ENCODE assay signal across 34 mouse cellular contexts in genomic region chr2:104663372-104664100, GRCm38 (mm10). TPM values are rescaled to one million over a fixed set of nuclear protein-coding genes. Genes with fewer than 3 reads are reported as not detected.
DNase-seq lines count a peak whose midpoint lies in the region; ATAC-seq and TF ChIP-seq lines count a peak whose summit lies in the region.
"Had no signal": no experiment of that assay in that cellular context is flagged by ENCODE, and none has a peak within 500 bp of the region (broad histone marks: within the 10 kb centered on the region; RNA-seq: fewer than 3 reads in every experiment).

No protein-coding gene starts in this region.

- H3K4me3 ChIP-seq in kidney, adult 2 months (ENCODE audit: insufficient read depth, low read depth, low read length) = no peak overlapping the region
- H3K4me3 ChIP-seq in liver, embryonic 11.5 days (ENCODE audit: low read depth, low read length) = no peak overlapping the region
- H3K4me3 ChIP-seq in liver, postnatal 0 days (ENCODE audit: low read depth, low read length) = no peak overlapping the region
- H3K4me3 ChIP-seq in forebrain, embryonic 12.5 days (replicated peaks) = no peak overlapping the region
- H3K4me3 ChIP-seq: embryonic facial prominence, embryonic 13.5 days; erythroblast, embryonic 14.5 days; heart, embryonic 10.5 days; hindbrain, embryonic 15.5 days; limb, embryonic 13.5 days; lung, embryonic 15.5 days had no signal

- no peak for TF ChIP-seq POLR2A in kidney, adult 2 months (IDR thresholded peaks at IDR 0.05; ENCODE audit: low read depth, low read length)

- H3K4me1 ChIP-seq in kidney, adult 2 months (ENCODE audit: control insufficient read depth, insufficient read depth, low read length) = peaks cover 17% of the 10 kb centered on the region
- no peaks in the 10 kb centered on the region for H3K4me1 ChIP-seq in liver, embryonic 11.5 days (replicated peaks; ENCODE audit: control insufficient read depth, insufficient read depth, low read length)
- H3K4me1 ChIP-seq in liver, postnatal 0 days (ENCODE audit: insufficient read depth) = peaks cover 8% of the 10 kb centered on the region
- no peaks in the 10 kb centered on the region for H3K4me1 ChIP-seq in forebrain, embryonic 12.5 days
- H3K4me1 ChIP-seq: embryonic facial prominence, embryonic 13.5 days; heart, embryonic 10.5 days; hindbrain, embryonic 15.5 days; limb, embryonic 13.5 days; lung, embryonic 15.5 days had no signal

- peak overlapping the region; percentile 89 for H3K27ac ChIP-seq in kidney, adult 2 months (ENCODE audit: insufficient read depth, low read depth, low read length)
- H3K27ac ChIP-seq in liver, embryonic 11.5 days (ENCODE audit: low read depth, low read length) = 0 out of 2 replicates have a peak overlapping the region, but pooled peaks have one; percentile 9
- peak overlapping the region; percentile 30 for H3K27ac ChIP-seq in liver, postnatal 0 days (ENCODE audit: low read depth)
- no peak overlapping the region for H3K27ac ChIP-seq in forebrain, embryonic 12.5 days
- H3K27ac ChIP-seq: embryonic facial prominence, embryonic 13.5 days; heart, embryonic 10.5 days; hindbrain, embryonic 15.5 days; limb, embryonic 13.5 days; lung, embryonic 15.5 days had no signal

- H3K4me2 ChIP-seq in liver, embryonic 11.5 days = no peak overlapping the region
- H3K4me2 ChIP-seq in liver, postnatal 0 days (ENCODE audit: low read depth, low read length) = 0 out of 2 replicates have a peak overlapping the region, but pooled peaks have one; percentile 26
- H3K4me2 ChIP-seq in forebrain, embryonic 12.5 days = no peak overlapping the region
- H3K4me2 ChIP-seq: embryonic facial prominence, embryonic 13.5 days; hindbrain, embryonic 15.5 days; limb, embryonic 13.5 days; lung, embryonic 15.5 days had no signal

- no peaks in the 10 kb centered on the region for H3K27me3 ChIP-seq in kidney, adult 2 months (replicated peaks; ENCODE audit: control insufficient read depth, insufficient read depth, low read length)
- H3K27me3 ChIP-seq in liver, embryonic 11.5 days (replicated peaks; ENCODE audit: control insufficient read depth, insufficient read depth, low read length) = no peaks in the 10 kb centered on the region
- H3K27me3 ChIP-seq in liver, postnatal 0 days (ENCODE audit: insufficient read depth, low read length) = no peaks in the 10 kb centered on the region
- no peaks in the 10 kb centered on the region for H3K27me3 ChIP-seq in forebrain, embryonic 12.5 days
- H3K27me3 ChIP-seq: embryonic facial prominence, embryonic 13.5 days; hindbrain, embryonic 15.5 days; limb, embryonic 13.5 days; lung, embryonic 15.5 days had no signal

- TF ChIP-seq EP300 in liver, postnatal 0 days (IDR thresholded peaks at IDR 0.05; ENCODE audit: low read depth) = no peak

- peak; percentile 51; the same call in 1 of the 2 replicates for ATAC-seq in liver, embryonic 11.5 days (replicated peaks; ENCODE audit: low FRiP score)
- ATAC-seq in liver, postnatal 0 days = peak; percentile 78
- no peak for ATAC-seq in forebrain, embryonic 12.5 days (ENCODE audit: low FRiP score)
- ATAC-seq: activated CD4-positive, CD25-positive, alpha-beta regulatory T cell, adult 4 months; forebrain, embryonic 14.5 days; midbrain, embryonic 16.5 days had no signal

- WGBS in kidney, adult 2 months = 34% methylated on average over 8 of the region's 8 CpGs
- WGBS in liver, embryonic 11.5 days = 79% methylated on average over 8 of the region's 8 CpGs
- WGBS in liver, postnatal 0 days (ENCODE audit: insufficient replicate concordance) = 67% methylated on average over 8 of the region's 8 CpGs
- WGBS in forebrain, embryonic 12.5 days = 89% methylated on average over 8 of the region's 8 CpGs

- TF ChIP-seq CTCF in kidney, adult 2 months (conservative IDR thresholded peaks at IDR 0.05; ENCODE audit: insufficient read depth, insufficient read length, low read depth, low read length) = no peak
- no peak for TF ChIP-seq CTCF in liver, postnatal 0 days (IDR thresholded peaks at IDR 0.05; ENCODE audit: low read depth)

- peak; percentile 86 for DNase-seq in kidney, adult 2 months
- DNase-seq in kidney, adult 8-10 months = peak; percentile 43 to 79
- DNase-seq in liver, embryonic 11.5 days (ENCODE audit: low spot score) = no peak
- DNase-seq in liver, postnatal 0 days = no peak
- no peak for DNase-seq in layer of hippocampus, adult 8-10 months (ENCODE audit: low spot score in 2 of 2)
- DNase-seq in heart, postnatal 4 days = no peak
- DNase-seq: adrenal gland, adult 8-10 months; cerebellum, adult 8-10 months; cerebellum, postnatal 36 days; embryo, embryonic 11 days; layer of hippocampus, adult 9-11 months; lung, postnatal 36 days had no signal

- no peaks in the 10 kb centered on the region for H3K9me3 ChIP-seq in liver, embryonic 11.5 days (ENCODE audit: control insufficient read depth, low read length)
- no peaks in the 10 kb centered on the region for H3K9me3 ChIP-seq in liver, postnatal 0 days (ENCODE audit: low read length)
- no peaks in the 10 kb centered on the region for H3K9me3 ChIP-seq in forebrain, embryonic 12.5 days
- H3K9me3 ChIP-seq: embryonic facial prominence, embryonic 13.5 days; heart, embryonic 10.5 days; hindbrain, embryonic 15.5 days; limb, embryonic 13.5 days; lung, embryonic 15.5 days had no signal

- no peak overlapping the region for H3K9ac ChIP-seq in liver, embryonic 11.5 days (ENCODE audit: low read depth, low read length)
- H3K9ac ChIP-seq in liver, postnatal 0 days (replicated peaks) = no peak overlapping the region
- H3K9ac ChIP-seq in forebrain, embryonic 12.5 days = no peak overlapping the region
- H3K9ac ChIP-seq: embryonic facial prominence, embryonic 13.5 days; hindbrain, embryonic 15.5 days; limb, embryonic 13.5 days; lung, embryonic 15.5 days had no signal

- no peaks in the 10 kb centered on the region; the same call in none of the 2 replicates for H3K36me3 ChIP-seq in kidney, adult 2 months (ENCODE audit: control insufficient read depth, insufficient read depth, low read length)
- H3K36me3 ChIP-seq in liver, embryonic 11.5 days (ENCODE audit: control insufficient read depth, insufficient read depth, low read length) = peaks cover 17% of the 10 kb centered on the region
- H3K36me3 ChIP-seq in liver, postnatal 0 days (replicated peaks; ENCODE audit: insufficient read depth, low read length) = peaks cover 18% of the 10 kb centered on the region
- peaks cover 70% of the 10 kb centered on the region for H3K36me3 ChIP-seq in forebrain, embryonic 12.5 days (replicated peaks)

RNA-seq across cellular contexts. Expression of gene Tcp11l1, which starts 48.4 kb away (rescaled TPM):
- 7.0 and 8.6 TPM in 2 replicates for polyA plus RNA-seq in kidney, adult 2 months (2012; rRNA removed)
- polyA plus RNA-seq in liver, embryonic 11.5 days (2014; fragmentation: Nextera tagmentation; extraction: Ambion mirVana) = 20.3 and 22.9 TPM in 2 replicates
- 10.5 and 12.1 TPM in 2 replicates for polyA plus RNA-seq in liver, postnatal 0 days (2015; fragmentation: Nextera tagmentation; extraction: Ambion mirVana)
- polyA plus RNA-seq in forebrain, embryonic 12.5 days (2016; fragmentation: Nextera tagmentation; extraction: Ambion mirVana) = 69.2 and 69.8 TPM in 2 replicates
- total RNA-seq in layer of hippocampus, adult 8-10 months (2022) = 10 to 100 TPM; 39.0 to 53.4 (median 42.7) TPM
- total RNA-seq in heart, postnatal 4 days (2021) = 10 to 100 TPM in 1 of 2 experiments, 1 to 10 TPM in 1; 7.3 to 10.3 TPM

RNA-seq across cellular contexts. Expression of gene Pin1rt1, which starts 52.6 kb away (rescaled TPM):
- polyA plus RNA-seq in kidney, adult 2 months (2012; rRNA removed) = not detected in 2 replicates
- polyA plus RNA-seq in liver, embryonic 11.5 days (2014; fragmentation: Nextera tagmentation; extraction: Ambion mirVana) = not detected in 2 replicates
- polyA plus RNA-seq in liver, postnatal 0 days (2015; fragmentation: Nextera tagmentation; extraction: Ambion mirVana) = not detected in 2 replicates
- polyA plus RNA-seq in forebrain, embryonic 12.5 days (2016; fragmentation: Nextera tagmentation; extraction: Ambion mirVana) = not detected in 2 replicates
- not detected for total RNA-seq in layer of hippocampus, adult 8-10 months (2022)
- total RNA-seq in heart, postnatal 4 days (2021) = not detected
- total RNA-seq: adrenal gland, adult 8-10 months; gastrocnemius, adult 8-10 months; granulocyte monocyte progenitor cell, adult 5-6 weeks; hematopoietic stem cell, adult 5-6 weeks; left cerebral cortex, adult 18-20 months; left cerebral cortex, postnatal 25 days; megakaryocyte-erythroid progenitor cell, adult 5-6 weeks; MEL had no signal
- polyA plus RNA-seq: activated CD4-positive, CD25-positive, alpha-beta regulatory T cell, adult 4 months; C2C12; embryonic facial prominence, embryonic 13.5 days; erythroblast, embryonic 14.5 days; forebrain, embryonic 14.5 days; frontal cortex, adult 2 months; heart, embryonic 10.5 days; heart, embryonic 16.5 days; lung, embryonic 15.5 days; thymus, postnatal 0 days; urinary bladder, adult 2 months had no signal

Comparison
In these comparisons a context has a peak if more than half of its experiments do, and no peak if none do; other contexts are left out.
1. DNase-seq: peak in kidney, adult 2 months (single experiment) and kidney, adult 8-10 months (2 of 2); none in liver, embryonic 11.5 days (single experiment), liver, postnatal 0 days (single experiment), layer of hippocampus, adult 8-10 months (0 of 2) and heart, postnatal 4 days (single experiment).